Mouse (Mus musculus) left cerebral cortex, adult 11 months (tissue): ENCODE results near the gene Olfr606.
"Not testable (repeated sequence)": the region's sequence is repeated elsewhere in the genome, so short reads cannot be mapped to it uniquely, and the experiment has no call there.

Source experiments
- DNase-seq: peaks from one replicate; pipeline ENCODE4 v3.0.0; 2022; ENCODE audit warnings: low spot score

The Olfr606 gene

DNA sequence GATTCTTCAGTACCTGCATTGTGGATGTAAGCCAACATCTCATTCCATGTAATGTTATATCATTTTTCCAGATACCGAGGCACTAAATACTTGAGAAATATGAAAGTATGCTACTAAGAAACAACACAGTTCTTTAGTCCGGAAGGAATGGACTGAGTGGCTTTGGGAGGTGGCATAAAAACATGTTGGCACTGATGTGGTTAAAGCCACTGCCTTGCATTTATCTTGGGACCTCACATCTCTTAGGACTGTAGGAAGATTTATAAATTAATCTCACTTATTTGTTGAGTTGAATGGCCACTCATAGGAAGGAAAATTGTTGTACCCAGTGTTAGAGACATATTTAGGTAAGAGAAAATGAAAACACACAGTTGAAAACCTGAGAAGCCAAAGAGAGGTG, at the start of gene Olfr606:
Gene Olfr606 (plus strand): TSS at position 301 of the 400 bp plus-strand sequence.
- DNase-seq = no peak

DNA sequence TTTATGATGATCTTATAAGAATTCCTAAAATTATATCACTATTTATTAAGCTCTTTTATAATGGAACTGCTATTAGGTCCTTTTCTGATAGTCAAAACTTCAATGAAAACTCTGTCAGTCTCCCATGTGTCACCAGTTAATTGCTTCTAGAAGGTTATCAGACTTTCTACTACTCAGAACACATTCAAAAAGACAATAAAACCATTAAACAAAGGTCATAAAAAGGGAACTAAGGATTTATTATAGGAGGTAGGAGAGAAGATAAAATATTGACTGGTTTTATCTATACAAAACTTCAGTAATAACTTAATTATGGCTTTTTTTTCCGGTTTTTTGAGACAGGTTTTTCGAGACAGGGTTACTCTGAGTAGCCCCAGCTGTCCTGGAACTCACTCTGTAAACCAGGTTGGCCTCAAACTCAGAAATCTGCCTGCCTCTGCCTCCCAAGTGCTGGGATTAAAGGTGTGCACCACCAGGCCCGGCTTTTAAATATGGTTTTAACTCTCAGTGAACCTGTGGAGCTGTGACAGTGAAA, 42.3 kb upstream of the Olfr606 start:
- not testable (repeated sequence) for DNase-seq

DNA sequence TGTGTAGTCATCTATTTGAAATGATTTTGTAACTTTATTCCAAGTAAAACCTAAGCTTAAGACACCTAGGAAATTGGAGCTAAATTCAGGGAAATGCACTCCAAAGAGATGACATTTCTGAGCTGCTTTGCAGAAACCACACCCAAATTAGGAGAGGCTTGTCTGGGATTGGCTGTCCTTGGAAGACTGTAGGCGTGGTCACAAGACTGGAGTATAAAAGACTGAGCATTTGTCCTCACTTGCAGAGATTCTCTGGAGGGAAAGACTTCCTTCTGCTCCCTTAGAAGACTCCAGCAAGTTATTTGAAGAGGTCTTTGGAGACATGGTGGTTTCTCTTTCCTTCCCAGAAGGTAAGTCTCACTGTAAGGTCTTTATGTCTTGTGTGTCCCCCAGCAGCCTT, 34.1 kb upstream of the Olfr606 start, which contains the start of gene Usp17lc:
Gene Usp17lc (plus strand): TSS at position 301 of the 400 bp plus-strand sequence.
- DNase-seq = not testable (repeated sequence)

DNA sequence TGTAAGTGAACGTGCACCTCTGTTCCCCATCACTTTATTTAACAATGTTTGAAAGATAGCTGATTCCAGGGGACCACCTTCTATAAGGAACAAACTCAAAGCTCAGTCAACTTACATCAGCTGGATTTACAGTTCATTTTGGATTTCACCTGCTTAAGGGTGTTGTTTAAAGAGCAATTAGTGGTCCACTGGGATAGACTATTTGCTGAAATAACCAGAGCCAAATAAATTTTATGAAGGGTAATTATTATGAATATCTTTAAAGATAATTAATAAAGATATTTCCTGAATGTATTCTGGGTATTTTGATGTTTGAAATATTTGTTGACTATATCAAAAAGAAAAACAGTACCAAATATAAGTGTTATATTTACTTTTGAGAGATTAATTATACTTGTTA, 3.5 kb upstream of the Olfr606 start, which contains the start of gene Olfr605:
Gene Olfr605 (minus strand): TSS at position 101 of the 400 bp plus-strand sequence.
- no peak for DNase-seq

DNA sequence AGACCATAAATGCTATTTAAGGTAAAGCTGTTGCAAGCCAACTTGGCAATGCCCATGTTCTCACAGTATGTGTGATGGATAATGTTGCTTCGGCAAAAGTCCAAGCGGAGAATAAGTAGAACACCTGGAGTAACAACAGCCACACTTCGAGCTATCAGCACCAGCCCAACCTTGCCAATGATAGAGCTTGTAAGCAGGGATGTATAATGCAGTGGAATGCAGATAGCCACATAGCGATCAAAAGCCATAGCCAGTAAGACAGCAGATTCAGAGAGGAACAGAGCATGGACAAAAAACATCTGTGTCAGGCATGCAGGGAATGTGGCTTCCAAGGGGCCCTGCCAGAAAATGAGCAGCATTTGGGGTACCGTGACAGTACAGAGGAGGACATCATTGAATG, 11.7 kb downstream of the Olfr606 start:
- no peak for DNase-seq

DNA sequence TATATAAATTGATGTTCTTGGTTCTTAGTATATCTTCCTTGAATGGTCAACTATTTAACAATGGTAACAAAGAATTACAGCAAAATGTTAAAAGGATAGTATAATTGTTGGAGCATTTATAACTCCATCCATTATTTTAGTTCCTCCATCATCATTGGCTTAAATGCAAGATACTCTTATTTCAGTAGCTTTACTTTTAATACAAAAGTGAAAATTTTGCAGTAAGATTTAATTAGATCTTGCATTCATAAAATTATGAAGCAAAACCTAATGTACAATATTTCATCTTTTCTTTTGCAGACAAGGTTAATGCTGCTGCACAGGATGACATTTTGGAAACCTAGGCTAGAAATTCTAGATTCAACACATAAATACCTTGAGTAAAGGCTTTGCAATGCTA, 20.7 kb downstream of the Olfr606 start, which contains the start of gene Olfr608:
Gene Olfr608 (plus strand): TSS at position 301 of the 400 bp plus-strand sequence.
- no peak for DNase-seq

DNA sequence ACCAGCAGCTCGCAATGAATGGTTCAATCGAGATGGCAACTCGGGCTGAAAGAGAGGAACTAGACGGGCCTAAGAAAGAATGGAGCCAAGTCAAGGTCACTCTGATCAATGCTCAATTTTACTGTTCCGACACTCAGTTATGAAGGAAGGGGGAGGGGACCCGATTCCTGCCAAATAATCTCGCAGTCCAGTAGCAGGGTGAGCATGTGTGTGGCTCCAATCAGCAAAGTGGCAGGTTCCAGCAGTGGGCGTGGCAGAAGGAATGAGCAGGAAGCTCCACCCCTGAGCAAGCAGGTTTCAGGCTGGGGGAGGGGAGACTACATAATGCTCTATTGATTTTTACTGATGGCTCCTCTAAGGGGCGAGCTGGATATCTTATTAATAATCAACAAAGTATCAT, 28.3 kb downstream of the Olfr606 start:
- not testable (repeated sequence) for DNase-seq

DNA sequence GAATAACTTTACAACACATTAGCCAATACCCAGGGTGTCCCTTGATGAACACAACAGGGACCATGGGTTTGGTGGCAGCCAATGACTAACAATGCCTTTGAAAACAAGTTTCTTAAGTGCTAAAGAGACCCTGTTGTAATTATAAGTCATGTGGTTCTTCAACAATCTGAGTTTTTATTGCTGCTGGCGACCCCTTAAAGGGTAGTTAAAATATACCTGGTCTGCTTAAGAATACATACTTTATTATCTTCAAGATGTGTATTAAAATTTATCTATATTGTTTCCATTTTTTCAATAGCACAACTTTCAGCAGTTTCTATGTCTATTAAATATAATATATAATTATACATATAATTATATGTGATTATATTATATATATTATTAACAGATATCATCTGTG, 49.1 kb downstream of the Olfr606 start, which contains the start of gene Olfr609:
Gene Olfr609 (minus strand): TSS at position 101 of the 400 bp plus-strand sequence.
- no peak for DNase-seq
